Mouse (Mus musculus): Measurements from ENCODE around the gene Homer1. TPM values are rescaled to one million over a fixed set of nuclear protein-coding genes. Genes with fewer than 3 reads are reported as not detected.
A peak's percentile ranks its signal among the peaks of the same experiment; 100 is the strongest.

Homer1 gene
- polyA plus RNA-seq, 1 experiment: 27.4 TPM

- Histone ChIP-seq H3K4me1 (ENCODE audit: control insufficient read depth, insufficient read depth, low read length) (no peaks in the 10 kb centered on the region), H3K9me3 (replicated peaks; ENCODE audit: control insufficient read depth, insufficient read depth, low read length, poor library complexity, severe bottlenecking) (no peaks in the 10 kb centered on the region), H3K4me3 (ENCODE audit: low read depth, low read length) (no peak overlapping the region), H3K9ac (ENCODE audit: low read depth, poor library complexity, severe bottlenecking) (no peak overlapping the region), H3K27me3 (ENCODE audit: control insufficient read depth, insufficient read depth, low read length, poor library complexity, severe bottlenecking) (no peaks in the 10 kb centered on the region), H3K36me3 (ENCODE audit: control insufficient read depth, insufficient read depth, low read length, poor library complexity, severe bottlenecking) (no peaks in the 10 kb centered on the region), H3K27ac (ENCODE audit: insufficient read depth, low read length) (no peak overlapping the region)
- no peak for TF ChIP-seq POLR2A (IDR thresholded peaks at IDR 0.05; ENCODE audit: insufficient read depth, low read length)
- no peak for TF ChIP-seq CTCF (IDR thresholded peaks at IDR 0.05; ENCODE audit: low read depth, low read length)
- TF ChIP-seq EP300 (IDR thresholded peaks at IDR 0.05; ENCODE audit: insufficient read depth, low read depth, low read length): no peak
Observed at GRCm38 (mm10) chr13:93410343-93410742, 110.9 kb downstream of the Homer1 start.

GRCm38 (mm10) chr13:93415055-93415454, 115.6 kb downstream of the Homer1 start:
- H3K9ac ChIP-seq (ENCODE audit: low read depth, poor library complexity, severe bottlenecking): no peak overlapping the region
- no peak overlapping the region for H3K27ac ChIP-seq (ENCODE audit: insufficient read depth, low read length)
- H3K4me1 ChIP-seq (ENCODE audit: control insufficient read depth, insufficient read depth, low read length): no peaks in the 10 kb centered on the region
- no peak overlapping the region for H3K4me3 ChIP-seq (ENCODE audit: low read depth, low read length)
- H3K36me3 ChIP-seq (ENCODE audit: control insufficient read depth, insufficient read depth, low read length, poor library complexity, severe bottlenecking): no peaks in the 10 kb centered on the region
- no peaks in the 10 kb centered on the region for H3K27me3 ChIP-seq (ENCODE audit: control insufficient read depth, insufficient read depth, low read length, poor library complexity, severe bottlenecking)
- TF ChIP-seq EP300 (IDR thresholded peaks at IDR 0.05; ENCODE audit: insufficient read depth, low read depth, low read length) (no peak), CTCF (IDR thresholded peaks at IDR 0.05; ENCODE audit: low read depth, low read length) (no peak), POLR2A (IDR thresholded peaks at IDR 0.05; ENCODE audit: insufficient read depth, low read length) (no peak)
- no peaks in the 10 kb centered on the region for H3K9me3 ChIP-seq (replicated peaks; ENCODE audit: control insufficient read depth, insufficient read depth, low read length, poor library complexity, severe bottlenecking)

GRCm38 (mm10) chr13:93418292-93418691, 118.9 kb downstream of the Homer1 start:
- Histone ChIP-seq H3K4me3 (ENCODE audit: low read depth, low read length) (no peak overlapping the region), H3K4me1 (ENCODE audit: control insufficient read depth, insufficient read depth, low read length) (no peaks in the 10 kb centered on the region), H3K27ac (ENCODE audit: insufficient read depth, low read length) (no peak overlapping the region), H3K9me3 (replicated peaks; ENCODE audit: control insufficient read depth, insufficient read depth, low read length, poor library complexity, severe bottlenecking) (no peaks in the 10 kb centered on the region; the same call in 1 of the 2 replicates), H3K9ac (ENCODE audit: low read depth, poor library complexity, severe bottlenecking) (no peak overlapping the region), H3K27me3 (ENCODE audit: control insufficient read depth, insufficient read depth, low read length, poor library complexity, severe bottlenecking) (no peaks in the 10 kb centered on the region), H3K36me3 (ENCODE audit: control insufficient read depth, insufficient read depth, low read length, poor library complexity, severe bottlenecking) (no peaks in the 10 kb centered on the region)
- no peak for TF ChIP-seq EP300 (IDR thresholded peaks at IDR 0.05; ENCODE audit: insufficient read depth, low read depth, low read length)
- no peak for TF ChIP-seq POLR2A (IDR thresholded peaks at IDR 0.05; ENCODE audit: insufficient read depth, low read length)
- no peak for TF ChIP-seq CTCF (IDR thresholded peaks at IDR 0.05; ENCODE audit: low read depth, low read length)

- no peak overlapping the region for H3K9ac ChIP-seq (ENCODE audit: low read depth, poor library complexity, severe bottlenecking)
- no peaks in the 10 kb centered on the region for H3K36me3 ChIP-seq (ENCODE audit: control insufficient read depth, insufficient read depth, low read length, poor library complexity, severe bottlenecking)
- no peak overlapping the region for H3K4me3 ChIP-seq (ENCODE audit: low read depth, low read length)
- no peaks in the 10 kb centered on the region for H3K27me3 ChIP-seq (ENCODE audit: control insufficient read depth, insufficient read depth, low read length, poor library complexity, severe bottlenecking)
- H3K27ac ChIP-seq (ENCODE audit: insufficient read depth, low read length): no peak overlapping the region
- TF ChIP-seq EP300 (IDR thresholded peaks at IDR 0.05; ENCODE audit: insufficient read depth, low read depth, low read length) (no peak), POLR2A (IDR thresholded peaks at IDR 0.05; ENCODE audit: insufficient read depth, low read length) (no peak), CTCF (IDR thresholded peaks at IDR 0.05; ENCODE audit: low read depth, low read length) (no peak)
- H3K4me1 ChIP-seq (ENCODE audit: control insufficient read depth, insufficient read depth, low read length): no peaks in the 10 kb centered on the region
- H3K9me3 ChIP-seq (replicated peaks; ENCODE audit: control insufficient read depth, insufficient read depth, low read length, poor library complexity, severe bottlenecking): no peaks in the 10 kb centered on the region; the same call in 1 of the 2 replicates
Observed at GRCm38 (mm10) chr13:93419779-93420178, 120.3 kb downstream of the Homer1 start.

- TF ChIP-seq EP300 (IDR thresholded peaks at IDR 0.05; ENCODE audit: insufficient read depth, low read depth, low read length) (no peak), CTCF (IDR thresholded peaks at IDR 0.05; ENCODE audit: low read depth, low read length) (no peak), POLR2A (IDR thresholded peaks at IDR 0.05; ENCODE audit: insufficient read depth, low read length) (no peak)
- H3K36me3 ChIP-seq (ENCODE audit: control insufficient read depth, insufficient read depth, low read length, poor library complexity, severe bottlenecking): no peaks in the 10 kb centered on the region
- no peak overlapping the region for H3K9ac ChIP-seq (ENCODE audit: low read depth, poor library complexity, severe bottlenecking)
- H3K4me3 ChIP-seq (ENCODE audit: low read depth, low read length): no peak overlapping the region
- H3K27ac ChIP-seq (ENCODE audit: insufficient read depth, low read length): peak overlapping the region; percentile 48; the same call in 1 of the 2 replicates
- no peaks in the 10 kb centered on the region; the same call in 1 of the 2 replicates for H3K9me3 ChIP-seq (replicated peaks; ENCODE audit: control insufficient read depth, insufficient read depth, low read length, poor library complexity, severe bottlenecking)
- no peaks in the 10 kb centered on the region for H3K27me3 ChIP-seq (ENCODE audit: control insufficient read depth, insufficient read depth, low read length, poor library complexity, severe bottlenecking)
- H3K4me1 ChIP-seq (ENCODE audit: control insufficient read depth, insufficient read depth, low read length): no peaks in the 10 kb centered on the region
Observed at GRCm38 (mm10) chr13:93423224-93423623, 123.8 kb downstream of the Homer1 start.

GRCm38 (mm10) chr13:93427920-93428876, 128.8 kb downstream of the Homer1 start:
- H3K4me3 ChIP-seq (ENCODE audit: low read depth, low read length): no peak overlapping the region
- TF ChIP-seq POLR2A (IDR thresholded peaks at IDR 0.05; ENCODE audit: insufficient read depth, low read length) (no peak), CTCF (IDR thresholded peaks at IDR 0.05; ENCODE audit: low read depth, low read length) (no peak), EP300 (IDR thresholded peaks at IDR 0.05; ENCODE audit: insufficient read depth, low read depth, low read length) (no peak)
- H3K36me3 ChIP-seq (ENCODE audit: control insufficient read depth, insufficient read depth, low read length, poor library complexity, severe bottlenecking): no peaks in the 10 kb centered on the region

More at GRCm38 (mm10) chr13:93427920-93428876, 128.8 kb downstream of the Homer1 start:
- H3K27me3 ChIP-seq (ENCODE audit: control insufficient read depth, insufficient read depth, low read length, poor library complexity, severe bottlenecking): no peaks in the 10 kb centered on the region
- H3K9me3 ChIP-seq (replicated peaks; ENCODE audit: control insufficient read depth, insufficient read depth, low read length, poor library complexity, severe bottlenecking): no peaks in the 10 kb centered on the region; the same call in 1 of the 2 replicates
- H3K4me1 ChIP-seq (ENCODE audit: control insufficient read depth, insufficient read depth, low read length): no peaks in the 10 kb centered on the region
- no peak overlapping the region for H3K9ac ChIP-seq (ENCODE audit: low read depth, poor library complexity, severe bottlenecking)
- no peak overlapping the region for H3K27ac ChIP-seq (ENCODE audit: insufficient read depth, low read length)

Measured in ES-Bruce4 (cell line).